Mouse (Mus musculus): ENCODE data around the gene Pfn1.
A peak's percentile ranks its signal among the peaks of the same experiment; 100 is the strongest.

Pfn1 gene

DNA sequence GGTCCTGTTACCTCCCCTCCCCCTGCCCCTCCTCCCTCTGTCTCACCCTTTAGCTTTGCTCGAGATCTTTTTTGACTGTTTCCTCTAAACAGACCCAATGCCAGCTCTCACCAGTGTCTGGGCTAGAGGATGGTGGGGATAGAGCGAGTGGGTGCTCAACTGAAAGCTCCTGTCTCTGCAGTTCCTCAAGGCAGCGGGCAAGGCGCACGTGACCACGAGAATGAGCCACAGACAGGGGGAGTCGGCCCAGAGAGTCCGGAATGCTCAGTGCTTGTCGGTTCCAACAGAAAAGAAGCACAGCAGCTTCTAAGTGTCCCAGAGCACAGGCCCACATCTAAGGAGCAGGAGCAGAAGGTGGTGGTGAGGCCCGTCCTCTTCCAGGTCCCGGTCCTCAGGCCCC, 20.1 kb upstream of the Pfn1 start:
- no peak for DNase-seq (ENCODE audit: low spot score in 2 of 2)

DNA sequence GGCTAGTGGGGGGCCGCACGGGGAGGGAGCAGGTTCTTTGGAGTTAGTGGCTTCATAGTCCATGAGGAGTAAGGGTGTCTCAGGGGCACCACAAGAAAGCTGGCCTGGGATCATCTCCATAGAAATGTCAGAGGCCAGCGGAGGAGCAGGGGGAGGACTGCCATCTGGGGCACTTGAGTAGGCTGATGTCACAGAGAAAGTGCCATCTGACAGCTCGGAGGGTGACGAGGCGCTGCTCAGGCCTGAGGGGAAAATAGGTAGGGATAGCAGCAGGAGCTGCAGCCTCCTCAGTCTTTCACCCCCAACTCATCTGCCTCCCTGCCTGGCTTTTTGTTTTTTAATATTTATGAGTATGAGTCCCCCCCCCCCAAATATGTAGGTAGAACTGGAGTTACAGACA, 19.6 kb upstream of the Pfn1 start:
- no peak for DNase-seq (ENCODE audit: low spot score in 2 of 2)

DNA sequence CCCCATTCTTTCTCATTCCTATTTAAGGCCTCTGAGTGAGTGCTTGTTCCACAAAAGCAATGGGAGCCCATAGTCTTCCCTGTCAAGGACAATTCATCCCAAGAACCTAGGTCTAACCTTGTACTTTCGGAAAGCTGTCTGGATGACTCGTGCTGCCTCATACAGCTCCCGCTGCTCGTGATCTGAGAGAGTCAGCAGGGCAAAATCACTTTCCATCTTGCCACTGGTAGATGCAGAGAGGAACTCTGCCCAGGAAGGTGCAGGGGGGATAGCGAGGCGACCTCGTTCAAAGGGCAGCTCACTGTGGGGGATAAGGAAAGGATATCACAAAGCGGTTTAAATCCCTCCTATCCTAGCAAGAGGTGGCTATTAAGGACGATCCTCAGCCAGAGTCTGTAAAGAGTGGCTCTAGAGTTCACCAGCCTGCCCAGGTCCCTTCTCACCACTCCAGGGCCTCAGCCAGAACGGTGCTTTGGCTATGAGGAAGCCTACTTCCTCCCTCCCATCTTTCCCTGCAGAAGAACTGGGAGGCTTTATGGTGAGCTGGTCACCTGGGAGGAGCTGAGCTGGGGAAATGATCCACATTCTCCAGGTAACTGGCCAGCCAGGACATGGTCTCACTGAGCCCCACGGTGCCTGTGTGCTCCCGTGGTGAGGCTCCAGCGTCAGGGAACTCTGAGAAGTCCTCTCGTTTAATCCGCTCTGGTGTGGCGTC, 17.0 kb upstream of the Pfn1 start:
- DNase-seq (ENCODE audit: low spot score in 2 of 2): no peak

DNA sequence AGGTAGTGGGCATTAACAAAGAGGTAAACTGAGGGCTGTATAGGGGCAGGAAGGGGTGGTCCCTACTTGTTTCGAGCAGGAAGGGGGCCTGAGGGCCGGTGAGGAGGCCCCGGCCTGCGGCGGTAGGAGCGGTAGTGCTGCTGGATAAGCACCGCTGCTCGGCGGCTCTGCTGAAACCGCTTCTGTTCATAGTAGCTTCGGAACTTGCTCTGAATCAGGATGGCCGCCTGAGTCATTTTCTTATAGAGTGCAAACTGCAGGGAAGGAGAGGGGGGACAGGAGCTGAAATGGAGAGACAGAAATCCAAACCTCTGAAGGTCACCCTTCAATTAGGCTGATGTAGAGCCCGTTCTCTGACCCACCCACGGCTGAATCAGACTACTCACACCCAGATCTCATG, 16.0 kb upstream of the Pfn1 start:
- peak in 1 of 2 experiments; percentile 30 for DNase-seq (ENCODE audit: low spot score in 2 of 2)

DNA sequence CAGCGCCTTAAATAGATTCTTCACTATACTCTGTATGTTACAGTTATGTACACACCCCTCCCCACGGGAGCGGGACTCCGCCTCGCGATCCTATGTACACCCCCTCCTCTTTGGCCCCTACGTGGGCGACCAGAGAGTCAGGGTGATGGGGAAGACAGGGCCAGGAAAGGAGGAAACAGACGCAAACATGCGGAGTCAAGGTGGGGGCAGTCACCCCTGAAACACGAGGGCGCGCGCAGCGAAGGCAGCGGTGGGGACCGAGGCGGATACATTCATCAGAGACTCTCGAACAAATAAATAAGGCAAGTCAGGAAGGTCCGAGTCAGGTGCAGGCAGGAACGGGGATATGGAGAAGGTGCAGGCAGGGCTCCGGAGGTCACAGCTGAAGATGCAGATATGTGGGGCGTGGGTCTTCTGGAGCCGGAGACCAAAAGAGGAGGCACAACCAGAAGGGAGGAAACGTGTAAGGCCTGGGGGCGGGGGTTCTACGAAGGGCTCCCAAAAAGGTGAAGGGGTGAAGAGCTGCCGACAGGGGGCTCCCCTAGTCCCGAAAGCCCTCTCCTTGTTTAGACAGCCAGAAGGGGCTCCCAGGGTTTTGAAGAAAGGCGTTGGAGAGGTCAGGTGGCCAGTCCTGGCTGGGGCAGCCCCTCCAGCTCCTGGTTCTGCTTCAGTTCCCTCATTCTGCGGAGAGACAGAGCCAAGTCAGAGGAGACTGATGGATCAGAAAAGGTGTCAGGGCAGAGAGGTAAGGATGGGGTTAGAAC, 15.3 kb upstream of the Pfn1 start:
- peak in 1 of 2 experiments; percentile 78 for DNase-seq (ENCODE audit: low spot score in 2 of 2)

DNA sequence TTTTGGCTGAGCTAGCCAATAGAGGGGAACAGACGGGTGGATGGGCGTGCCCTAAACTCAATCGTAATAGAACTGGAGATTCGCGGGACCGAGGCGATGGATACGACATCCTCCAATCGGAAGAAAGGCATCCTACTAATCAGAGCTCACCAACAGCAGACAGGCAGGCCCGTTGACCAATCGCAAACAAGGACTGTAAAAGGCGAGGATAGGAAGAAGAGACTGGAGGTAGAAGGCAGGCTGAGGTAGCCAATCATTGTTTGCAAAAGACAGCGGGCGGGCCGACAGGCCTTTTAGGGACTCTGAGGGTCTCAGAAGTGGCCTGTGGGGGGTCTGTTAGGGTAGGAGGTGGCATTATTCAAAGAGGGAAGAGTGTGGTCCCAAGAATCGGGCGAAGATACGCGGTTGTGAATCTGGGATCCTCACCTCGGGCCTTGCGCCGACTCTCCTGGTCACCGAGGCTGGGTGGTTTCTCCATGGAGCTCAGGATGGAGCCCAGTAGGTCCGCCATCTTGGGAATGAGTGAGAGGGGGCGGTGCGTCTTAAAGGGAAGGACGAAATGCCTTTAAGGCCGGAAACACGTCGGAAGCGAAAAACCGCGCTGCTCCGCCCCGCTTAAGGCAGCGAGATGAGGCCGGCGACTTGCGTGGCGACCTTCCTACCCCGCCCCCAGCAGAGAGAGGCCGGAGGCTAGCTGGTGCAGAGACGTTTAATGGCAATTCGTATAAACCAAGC, 14.5 kb upstream of the Pfn1 start, which contains the start of gene Spag7:
Spag7 (minus strand) TSS at position 646 of the 735 bp plus-strand sequence.
- DNase-seq (ENCODE audit: low spot score in 2 of 2): peak; percentile 99

DNA sequence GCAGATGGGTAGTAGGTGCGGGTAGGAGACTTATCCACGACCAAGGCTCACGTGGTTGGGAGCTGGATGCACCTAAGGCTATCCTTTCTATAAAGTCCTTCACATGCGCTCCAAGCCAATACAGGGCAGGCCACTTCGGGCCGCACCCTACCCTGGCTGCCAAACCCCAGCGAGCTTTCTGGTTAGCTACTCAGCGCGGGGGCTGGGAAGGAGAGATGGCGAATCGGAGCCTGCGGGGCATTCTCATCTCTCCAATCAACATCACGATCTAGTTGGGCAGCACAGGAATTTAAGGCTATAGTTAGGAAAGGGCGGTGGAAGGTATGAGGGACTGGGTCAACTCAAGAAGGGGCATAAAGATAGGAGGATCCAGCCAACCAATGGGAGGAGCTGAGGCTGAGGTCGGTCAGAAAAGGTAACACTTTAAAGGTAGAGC, 13.9 kb upstream of the Pfn1 start:
- DNase-seq (ENCODE audit: low spot score in 2 of 2): no peak

DNA sequence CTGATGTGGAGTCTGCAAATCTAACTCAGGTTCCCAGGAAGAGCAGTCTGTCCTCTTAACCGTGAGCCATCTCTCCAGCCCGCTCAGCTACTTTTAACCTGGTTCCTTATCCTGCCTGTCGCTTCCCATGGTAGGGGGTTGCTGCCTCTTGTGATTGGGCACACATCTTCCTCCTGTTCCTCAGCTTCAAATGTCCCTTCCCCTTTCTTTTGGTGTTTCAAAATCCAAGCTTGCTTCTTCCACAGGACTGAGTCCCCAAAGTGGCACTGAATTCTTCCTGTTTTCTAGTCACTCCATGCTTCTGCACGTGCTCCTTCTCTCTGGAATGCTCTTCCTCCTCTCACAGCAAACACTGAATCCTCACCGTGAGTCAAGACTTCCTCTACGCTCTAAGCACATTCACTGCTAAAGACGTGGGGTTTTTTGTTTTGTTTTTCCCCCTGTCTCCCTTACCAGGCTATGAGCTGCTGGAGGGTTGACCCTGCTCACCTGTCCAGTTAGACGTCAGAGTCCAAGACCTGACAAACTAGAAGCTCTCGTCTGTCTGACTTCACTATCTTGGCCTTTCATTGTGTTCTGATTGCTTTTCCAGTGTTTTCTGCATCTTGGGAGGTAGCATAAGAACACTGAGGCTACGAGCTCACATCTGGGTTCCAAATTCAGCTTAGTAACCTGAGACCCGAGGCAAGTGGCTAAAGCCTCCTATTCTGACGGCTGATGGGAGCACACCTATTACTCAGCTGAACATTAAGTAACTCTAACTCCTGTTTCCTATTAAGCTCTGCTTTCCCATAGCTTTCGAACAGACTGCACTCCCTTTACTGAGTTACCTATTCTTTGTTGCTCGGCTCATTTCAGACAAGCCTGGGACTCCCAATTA, 13.1 kb upstream of the Pfn1 start:
- no peak for DNase-seq (ENCODE audit: low spot score in 2 of 2)

DNA sequence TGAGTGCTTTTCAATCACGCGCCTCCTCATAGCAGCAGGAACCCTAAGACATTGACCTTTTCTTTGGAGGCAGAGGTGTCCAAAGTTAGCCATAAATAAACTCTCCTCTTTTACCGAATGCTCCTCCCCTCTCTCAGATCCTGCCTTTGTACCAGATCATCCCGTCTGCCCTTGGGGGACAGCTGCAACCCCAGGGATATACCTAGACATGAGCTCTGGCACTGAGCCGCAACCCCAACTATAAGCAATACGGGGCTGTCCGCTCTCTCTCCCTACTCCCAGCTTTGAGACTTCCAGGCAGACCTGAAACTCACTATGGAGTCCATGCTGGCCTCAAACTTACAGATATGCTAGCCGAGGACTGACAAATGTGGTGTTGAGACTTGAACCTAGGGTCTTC, 12.2 kb upstream of the Pfn1 start:
- no peak for DNase-seq (ENCODE audit: low spot score in 2 of 2)

DNA sequence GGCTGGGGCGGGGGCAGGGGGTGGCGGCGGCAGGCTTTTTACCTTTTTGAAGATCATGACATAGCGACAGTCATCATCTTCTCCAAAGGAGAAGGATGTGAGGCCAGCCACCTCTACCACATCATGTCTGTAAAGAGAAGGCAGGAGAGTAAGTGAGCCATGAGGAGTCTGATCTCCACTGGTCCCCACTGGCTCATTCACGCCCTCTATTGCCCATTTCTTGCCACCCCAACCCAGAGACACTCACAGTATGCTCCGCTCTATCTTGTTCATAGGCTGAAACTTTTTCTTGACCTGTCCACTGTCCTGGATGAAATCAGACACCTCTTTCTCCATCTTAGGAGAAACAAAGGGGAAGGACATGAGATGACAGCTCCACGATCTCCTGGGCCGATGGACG, 10.3 kb upstream of the Pfn1 start:
- no peak for DNase-seq (ENCODE audit: low spot score in 2 of 2)

DNA sequence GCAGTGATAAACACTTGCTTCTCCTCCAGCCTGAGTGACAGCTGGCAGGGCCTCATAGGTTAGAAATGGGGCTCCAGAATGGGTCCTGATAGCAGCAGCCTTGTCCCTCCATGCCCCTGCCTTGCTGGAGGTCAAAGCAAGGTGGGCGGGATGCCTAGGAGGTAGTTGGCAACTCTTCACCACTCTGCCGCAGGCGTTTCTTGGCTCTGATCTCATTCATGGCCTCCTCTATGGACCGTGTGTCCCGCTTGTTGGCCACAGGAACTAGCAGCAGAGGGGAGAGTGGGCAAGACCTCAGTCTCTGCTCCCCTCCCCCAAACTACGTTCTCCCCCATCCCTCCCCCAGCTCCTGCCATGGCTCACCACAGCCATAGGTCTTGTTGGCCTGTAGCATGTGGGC, 9.5 kb upstream of the Pfn1 start:
- no peak for DNase-seq (ENCODE audit: low spot score in 2 of 2)

DNA sequence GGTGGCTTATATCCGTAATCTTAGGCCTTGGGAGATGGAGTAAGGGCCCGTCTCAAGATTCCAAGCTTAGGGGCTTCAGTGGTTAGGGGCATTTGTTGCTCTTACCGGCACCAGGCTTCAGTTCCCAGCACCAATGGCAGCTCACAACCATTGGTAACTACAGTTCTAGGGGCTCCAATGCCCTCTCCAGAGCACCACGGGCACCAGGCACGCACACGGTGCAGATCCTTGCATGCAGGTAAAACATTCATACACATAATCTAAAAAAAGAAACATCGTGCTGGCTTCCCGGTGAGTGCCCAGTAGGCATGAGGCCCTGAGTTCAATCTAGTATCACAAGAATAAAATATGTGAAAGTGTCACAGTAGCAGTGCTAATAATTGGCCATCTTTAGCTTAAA, 8.7 kb upstream of the Pfn1 start:
- no peak for DNase-seq (ENCODE audit: low spot score in 2 of 2)

DNA sequence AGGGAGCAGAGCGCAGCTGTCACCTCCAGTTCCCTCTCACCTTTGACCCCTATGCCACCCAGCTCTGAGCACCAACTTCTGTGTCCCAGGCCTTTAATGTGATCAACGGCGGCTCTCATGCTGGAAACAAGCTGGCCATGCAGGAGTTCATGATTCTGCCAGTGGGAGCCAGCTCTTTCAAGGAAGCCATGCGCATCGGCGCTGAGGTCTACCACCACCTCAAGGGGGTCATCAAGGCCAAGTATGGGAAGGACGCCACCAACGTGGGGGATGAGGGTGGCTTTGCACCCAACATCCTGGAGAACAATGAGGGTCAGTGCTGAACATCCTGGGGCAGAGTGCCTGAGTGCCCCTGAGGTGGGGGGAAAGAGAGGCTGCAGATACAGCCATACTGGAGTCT, 6.1 kb upstream of the Pfn1 start:
- DNase-seq (ENCODE audit: low spot score in 2 of 2): no peak

DNA sequence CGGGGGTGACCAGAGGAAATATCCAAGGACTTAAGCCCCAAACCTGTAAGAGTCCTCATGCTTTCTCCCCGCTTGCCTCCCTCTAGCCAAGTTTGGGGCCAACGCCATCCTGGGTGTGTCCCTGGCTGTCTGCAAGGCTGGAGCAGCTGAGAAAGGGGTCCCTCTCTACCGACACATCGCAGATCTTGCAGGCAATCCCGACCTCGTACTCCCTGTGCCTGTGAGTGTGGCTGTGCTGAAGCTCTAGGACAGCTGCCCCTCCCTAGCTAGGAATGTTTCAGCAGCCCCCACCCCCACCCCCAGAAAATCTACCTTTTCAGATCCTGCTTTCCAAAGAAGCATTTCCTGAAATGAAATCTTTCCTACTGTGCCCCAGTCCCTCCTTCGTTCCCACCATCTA, 4.5 kb upstream of the Pfn1 start:
- DNase-seq (ENCODE audit: low spot score in 2 of 2): no peak

DNA sequence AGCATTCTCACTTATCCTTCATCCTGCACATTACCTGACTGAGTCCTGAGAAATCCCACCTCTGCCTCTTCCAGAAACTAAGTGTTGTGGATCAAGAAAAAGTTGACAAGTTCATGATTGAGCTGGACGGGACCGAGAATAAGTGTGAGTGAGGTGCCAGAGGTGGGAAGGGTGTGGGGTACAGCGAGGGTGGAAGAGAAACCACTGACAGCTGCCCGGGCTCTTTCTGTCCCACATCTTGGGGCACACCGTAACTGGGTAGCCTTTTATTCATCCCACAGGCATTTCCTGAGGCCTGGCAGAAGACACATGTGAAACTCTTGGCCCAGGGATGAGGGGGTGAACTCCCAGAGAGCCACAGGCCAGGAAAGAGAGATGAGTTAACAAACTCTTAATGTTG, 4.1 kb upstream of the Pfn1 start:
- DNase-seq (ENCODE audit: low spot score in 2 of 2): no peak

DNA sequence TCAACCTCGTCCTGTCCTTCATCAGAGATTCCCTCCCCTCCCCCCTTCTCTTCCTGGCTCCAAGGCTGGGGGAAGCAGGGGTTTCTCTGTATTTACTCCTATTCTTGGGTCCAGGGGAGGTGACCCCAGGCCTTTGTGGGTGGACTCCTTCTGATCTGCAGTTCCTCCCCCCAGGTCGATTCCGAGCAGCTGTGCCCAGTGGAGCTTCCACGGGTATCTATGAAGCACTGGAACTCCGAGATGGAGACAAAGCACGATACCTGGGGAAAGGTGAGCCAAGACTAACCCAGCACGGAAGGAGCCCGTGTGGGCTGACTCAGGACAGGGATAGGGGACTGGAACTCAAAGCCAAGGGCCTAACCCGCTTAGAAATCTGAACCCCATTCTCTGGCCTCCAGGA, 3.5 kb upstream of the Pfn1 start:
- DNase-seq (ENCODE audit: low spot score in 2 of 2): no peak

DNA sequence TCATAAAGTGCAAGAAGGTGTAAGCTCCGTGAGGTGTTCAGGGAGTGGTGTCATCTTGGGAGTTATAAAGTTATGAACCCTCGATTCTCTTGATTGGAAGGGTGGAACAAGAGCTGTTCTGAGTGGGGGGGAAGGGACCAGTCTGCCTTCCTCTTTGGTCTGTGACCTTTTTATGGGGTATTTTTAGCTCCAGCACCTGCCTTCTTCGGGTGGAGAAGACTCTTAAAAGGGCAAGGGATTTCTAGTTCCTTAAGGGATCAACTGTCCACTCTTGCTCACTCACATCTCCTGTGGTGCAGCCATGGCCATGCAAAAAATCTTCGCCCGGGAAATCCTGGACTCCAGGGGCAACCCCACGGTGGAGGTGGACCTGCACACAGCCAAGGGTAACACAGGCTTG, 3.1 kb upstream of the Pfn1 start:
- DNase-seq (ENCODE audit: low spot score in 2 of 2): no peak

DNA sequence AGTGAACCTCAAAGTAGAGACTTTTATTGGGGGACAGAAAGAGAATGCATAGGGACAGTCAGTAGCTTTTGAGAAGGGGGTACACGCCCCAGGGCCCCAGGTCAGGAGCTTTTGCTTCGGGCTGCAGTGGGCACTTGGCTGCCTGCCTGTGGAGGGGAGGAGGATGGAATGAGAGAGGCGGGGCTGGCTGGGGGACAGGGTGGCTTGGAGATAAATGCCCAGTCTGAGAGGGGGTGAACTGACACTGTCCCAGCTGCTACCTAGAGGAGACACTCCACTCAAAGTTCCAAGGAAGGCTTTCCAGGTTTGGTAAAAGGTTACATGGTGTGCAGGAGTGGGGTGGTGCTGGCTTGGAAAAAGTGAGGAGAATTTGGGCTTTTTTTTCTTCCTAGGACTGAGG, 2.5 kb upstream of the Pfn1 start, which contains the start of gene Eno3:
Eno3 (plus strand) TSS at position 239 of the 400 bp plus-strand sequence.
- DNase-seq (ENCODE audit: low spot score in 2 of 2): no peak

DNA sequence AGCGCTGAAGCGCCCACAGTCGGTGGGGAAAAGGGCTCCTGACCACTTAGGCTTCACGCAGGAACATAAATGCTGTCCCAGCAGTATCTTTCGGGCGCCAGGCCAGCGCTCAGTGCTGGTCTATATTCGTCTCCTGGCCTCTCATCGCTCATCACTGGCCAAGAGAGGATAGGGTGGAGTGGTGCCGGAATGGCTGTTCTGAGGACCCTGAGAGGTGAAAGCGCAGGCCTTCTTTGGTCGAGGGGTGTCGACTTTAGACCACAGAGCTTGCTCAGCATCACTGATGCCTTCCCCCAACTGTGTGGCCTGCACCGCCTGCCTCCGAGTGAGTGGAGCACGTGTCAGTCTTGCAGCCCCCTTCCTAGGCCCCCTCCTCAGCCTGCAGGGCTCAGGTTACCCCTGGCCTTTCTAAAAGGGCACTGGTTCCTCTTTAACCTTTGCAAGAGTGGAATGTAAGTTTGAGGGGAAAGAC, 2.0 kb upstream of the Pfn1 start:
- DNase-seq (ENCODE audit: low spot score in 2 of 2): no peak

DNA sequence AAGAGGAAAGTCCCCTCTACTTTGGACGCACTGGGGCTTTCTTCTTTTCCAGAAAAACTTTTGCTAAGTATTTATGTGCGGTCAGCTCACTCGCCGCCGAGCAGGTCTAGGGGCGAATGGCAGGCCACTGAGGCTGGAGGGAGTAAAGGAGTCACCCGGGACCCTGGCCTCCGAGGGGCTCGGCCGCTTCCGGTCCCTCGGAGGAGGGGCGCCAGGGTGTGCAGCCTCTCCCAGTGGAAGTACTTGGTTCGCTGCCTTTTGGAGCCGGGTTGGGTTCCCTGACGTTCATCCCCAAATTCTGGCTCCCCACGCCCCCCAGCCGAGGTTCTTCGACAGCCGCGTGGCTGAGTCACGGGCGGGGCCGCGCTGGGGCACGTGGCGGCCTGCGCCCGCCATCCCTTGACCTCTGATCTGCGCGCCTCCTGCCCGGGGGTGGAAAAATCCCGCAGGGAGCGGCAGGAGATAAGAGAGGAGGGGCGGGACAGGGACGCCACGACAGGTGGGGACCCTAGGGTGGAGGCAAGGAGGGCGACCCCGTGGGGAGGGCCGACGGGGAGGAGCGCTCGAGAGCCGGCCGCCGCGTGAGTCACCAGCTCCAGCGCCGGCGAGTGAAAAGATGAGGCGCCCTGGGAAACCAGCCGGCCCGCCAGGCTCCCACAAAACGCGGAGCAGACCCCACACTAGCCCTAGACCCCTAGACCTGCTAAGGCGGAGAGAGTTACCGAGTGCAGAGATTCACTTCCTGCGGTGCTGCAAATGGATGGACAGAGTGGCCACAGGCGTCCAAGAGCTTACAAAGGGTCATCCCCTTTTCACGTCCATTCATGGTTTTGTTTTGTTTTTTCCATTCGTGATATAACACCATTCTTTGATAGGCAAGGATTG, 1.4 kb upstream of the Pfn1 start:
- no peak for DNase-seq (ENCODE audit: low spot score in 2 of 2)
